Mouse (Mus musculus): ENCODE measurements around the gene Top2a.

The Top2a gene

GRCm38 (mm10) chr11:98964616-98965415, 59.2 kb downstream of the Top2a start:
- DNase-seq (ENCODE audit: low read depth, low spot score), result no peak

DNA sequence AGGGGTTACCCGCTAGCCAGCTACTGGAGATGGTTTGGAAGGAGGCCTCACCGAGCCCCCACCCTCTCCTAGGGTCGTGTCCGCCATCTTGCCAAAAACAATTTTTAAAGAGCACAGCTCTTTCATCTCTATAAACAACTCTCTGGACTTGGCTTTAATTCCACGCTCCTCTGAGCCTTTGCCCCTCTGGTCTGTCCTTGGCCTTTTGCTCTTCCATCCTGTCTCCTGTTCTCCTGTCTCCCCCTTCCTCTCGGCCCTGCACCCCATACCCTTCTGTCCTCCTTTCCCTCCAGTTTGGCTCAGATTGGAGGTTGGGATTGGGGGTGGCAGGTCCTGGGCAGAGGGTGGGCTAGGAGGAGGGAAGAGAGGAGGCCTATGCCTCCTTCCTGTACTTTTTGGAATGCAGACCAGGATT, 59.8 kb downstream of the Top2a start:
- no peak for DNase-seq (ENCODE audit: low read depth, low spot score)

DNA sequence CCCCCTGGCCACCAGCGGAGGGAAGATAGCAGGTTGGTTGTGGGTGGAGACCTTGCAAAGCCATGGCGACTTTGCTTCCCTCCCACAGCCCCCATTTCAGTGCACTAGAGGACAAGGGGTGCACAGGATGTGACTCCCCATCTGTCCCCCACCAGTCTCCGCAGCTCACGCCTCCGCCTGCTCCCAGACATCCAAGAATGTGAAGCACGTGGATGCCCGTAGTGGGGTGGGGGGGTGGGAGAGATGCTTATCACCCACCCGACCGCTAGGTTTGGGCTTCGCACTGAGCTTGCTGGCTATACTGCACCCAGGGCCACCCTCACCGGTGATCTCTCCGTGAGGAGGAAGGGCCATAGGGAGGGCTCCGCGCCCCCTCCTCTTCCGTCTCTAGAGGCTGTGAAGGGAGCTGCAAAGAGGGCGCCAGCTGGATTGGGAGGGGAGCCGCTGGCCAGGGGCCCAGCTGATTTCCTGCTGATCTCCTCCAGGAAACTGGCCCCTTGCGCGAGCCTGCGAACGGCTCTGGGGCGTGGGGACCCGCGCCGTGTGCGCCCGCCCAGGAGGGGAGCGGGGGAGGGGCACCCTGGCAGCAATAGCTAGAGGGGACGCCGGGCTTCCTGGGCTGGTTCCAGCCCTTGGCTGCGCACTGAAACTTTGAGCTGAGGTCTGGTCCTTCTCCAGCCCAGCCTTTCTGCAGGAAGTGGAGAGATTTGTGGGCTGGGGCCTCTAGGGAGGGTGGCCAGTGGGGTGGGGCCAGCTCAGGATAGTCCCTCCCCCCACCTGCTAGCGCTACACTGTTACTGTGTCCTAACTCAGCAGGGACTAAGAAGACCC, 60.6 kb downstream of the Top2a start:
- DNase-seq (ENCODE audit: low read depth, low spot score), result no peak

DNA sequence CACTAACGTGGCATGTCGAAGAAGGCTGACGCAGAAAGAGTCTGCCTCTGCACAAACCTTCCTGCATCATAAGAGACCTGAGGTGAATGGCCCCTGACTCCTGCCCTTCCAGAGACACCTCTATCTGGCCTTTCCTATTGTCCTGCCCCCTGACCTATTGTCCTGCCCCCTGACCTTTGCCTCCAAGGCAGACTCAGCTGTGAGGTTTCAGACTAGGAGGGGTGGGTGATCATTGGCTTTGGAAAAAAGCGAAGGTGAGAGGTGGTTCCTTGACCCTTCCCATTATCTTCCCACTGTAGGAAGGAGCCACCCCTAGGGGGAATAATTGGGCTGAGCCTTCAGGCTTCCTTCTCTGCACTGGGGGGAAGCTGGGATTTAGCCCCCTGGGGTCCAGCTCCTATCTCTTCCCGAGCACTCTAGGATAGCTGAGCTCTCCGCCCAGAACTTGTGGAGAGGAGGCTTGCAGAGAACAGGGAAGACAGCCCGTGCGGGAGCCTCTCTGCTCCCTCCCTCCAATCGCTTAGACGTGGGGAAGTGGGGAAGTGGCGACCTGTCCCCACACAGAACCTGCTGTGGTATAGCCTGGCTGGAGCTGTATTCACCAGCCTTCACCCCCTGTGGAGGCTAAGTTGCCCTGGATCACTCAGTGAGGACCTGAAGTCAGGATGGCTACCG, 61.4 kb downstream of the Top2a start:
- no peak for DNase-seq (ENCODE audit: low read depth, low spot score)

- DNase-seq (ENCODE audit: low read depth, low spot score), result no peak
Observed at GRCm38 (mm10) chr11:98961766-98962165, 62.2 kb downstream of the Top2a start.

DNA sequence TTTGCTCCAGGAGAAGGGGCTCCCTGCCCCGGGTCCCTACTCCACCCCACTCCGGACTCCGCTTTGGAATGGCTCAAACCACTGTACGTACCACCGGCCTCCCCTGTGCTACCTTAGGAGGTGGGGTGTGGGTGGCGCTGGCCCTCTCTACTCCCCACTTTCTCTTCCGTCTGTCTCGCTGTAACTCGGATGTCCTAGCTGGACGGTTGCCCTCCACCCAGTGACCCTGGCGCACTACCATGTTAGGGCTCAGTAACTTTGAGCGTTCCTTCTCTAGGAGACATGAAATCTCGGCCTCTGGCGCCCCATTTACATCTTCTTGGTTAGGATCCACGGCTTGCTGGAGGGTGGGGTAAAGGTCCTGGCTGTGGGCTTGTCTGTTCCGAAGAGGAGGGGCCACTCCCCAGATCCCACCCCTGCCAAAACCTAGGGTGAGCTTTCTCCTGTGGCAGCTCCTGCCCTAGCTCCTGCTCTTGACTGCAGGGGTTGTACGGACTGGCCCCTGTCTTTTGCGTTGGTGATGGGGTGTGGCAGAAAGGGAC, 62.9 kb downstream of the Top2a start:
- no peak for DNase-seq (ENCODE audit: low read depth, low spot score)

- DNase-seq (ENCODE audit: low read depth, low spot score), result no peak
Observed at GRCm38 (mm10) chr11:98960313-98960906, 63.6 kb downstream of the Top2a start.

GRCm38 (mm10) chr11:98959437-98960312, 64.3 kb downstream of the Top2a start:
- no peak for DNase-seq (ENCODE audit: low read depth, low spot score)

DNA sequence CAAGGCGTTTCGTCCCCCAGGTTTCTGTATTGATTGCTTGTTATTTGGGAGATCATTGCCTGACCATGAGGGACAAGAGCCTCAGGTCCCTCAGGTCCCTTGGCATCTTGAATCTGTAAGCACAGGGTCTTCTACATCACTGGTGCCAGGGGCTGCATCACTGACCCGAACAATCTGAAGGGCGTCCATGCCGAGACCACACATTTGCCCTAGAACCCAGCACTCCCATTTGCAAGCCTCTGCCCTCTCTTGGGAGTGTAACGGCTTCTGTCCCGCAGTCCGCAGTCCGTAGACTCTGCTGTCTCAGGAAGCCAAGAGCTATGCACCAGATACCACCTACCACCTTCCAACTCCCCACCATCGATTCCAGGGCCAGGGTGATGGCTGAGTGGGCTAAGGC, 67.6 kb downstream of the Top2a start:
- no peak for DNase-seq (ENCODE audit: low read depth, low spot score)

- DNase-seq (ENCODE audit: low read depth, low spot score), result no peak
Observed at GRCm38 (mm10) chr11:98955707-98956235, 68.2 kb downstream of the Top2a start.

DNA sequence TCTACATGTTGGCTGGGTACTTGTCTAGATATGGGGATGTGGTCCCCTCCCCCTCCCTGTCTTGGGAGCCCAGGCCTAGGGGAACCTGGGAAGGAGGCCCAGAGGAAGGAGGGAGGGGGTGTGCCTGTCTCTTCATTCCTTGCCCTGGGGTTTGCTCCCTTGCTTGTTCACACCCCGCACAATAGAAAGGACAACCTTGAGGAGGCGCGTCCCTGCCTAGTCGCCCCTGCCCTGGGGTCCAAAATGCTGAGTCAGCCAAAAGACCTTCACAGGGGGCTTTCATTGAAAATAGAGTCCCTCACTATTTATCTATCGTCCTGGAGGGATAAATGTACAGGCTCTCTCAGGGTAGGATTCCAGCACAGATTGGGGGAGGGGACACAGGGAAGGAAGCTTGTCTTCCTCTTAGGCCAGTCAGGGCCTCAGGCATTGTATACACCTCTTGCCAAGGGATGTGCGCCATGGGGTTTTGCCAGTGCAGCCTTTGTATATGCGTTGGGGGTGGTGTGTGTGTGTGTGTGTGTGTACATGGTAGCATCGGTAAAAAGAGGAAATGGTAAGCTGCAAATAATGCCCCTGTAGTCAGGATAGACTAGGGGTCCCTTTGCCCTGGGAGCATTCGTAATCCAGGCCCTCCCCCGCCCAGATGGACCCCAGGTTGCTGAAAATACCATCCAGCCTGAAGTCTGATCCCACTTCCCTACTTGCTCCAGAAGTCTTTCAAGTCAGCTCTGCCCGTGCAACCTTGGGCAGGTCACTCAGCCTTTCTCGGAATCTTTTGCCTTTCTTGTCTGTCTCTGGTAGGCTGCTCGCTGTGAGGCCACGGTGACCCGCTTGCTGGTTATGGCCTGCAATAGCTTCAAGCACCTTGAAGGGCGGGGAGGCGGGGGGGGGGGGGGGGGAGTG, 68.9 kb downstream of the Top2a start:
- no peak for DNase-seq (ENCODE audit: low read depth, low spot score)

DNA sequence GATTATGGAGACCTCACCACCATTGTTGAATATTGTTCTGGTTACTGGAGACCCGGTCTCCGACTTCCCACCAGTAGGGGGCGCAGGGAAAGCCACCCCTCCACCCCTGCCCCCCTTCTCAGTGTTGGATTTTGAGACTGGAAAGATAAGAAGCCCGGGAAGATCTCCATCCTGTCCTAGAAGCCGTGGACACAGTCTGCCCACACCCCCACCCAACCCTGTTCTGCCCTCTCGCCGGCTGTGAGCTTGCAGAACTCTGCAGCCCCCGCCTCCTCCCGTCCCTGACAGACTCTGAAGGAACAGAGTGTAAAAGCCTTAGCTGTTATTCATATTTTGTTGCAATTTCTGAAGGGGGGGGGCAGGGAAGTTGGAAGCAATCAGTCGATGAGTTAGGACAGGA, 69.6 kb downstream of the Top2a start:
- no peak for DNase-seq (ENCODE audit: low read depth, low spot score)

DNA sequence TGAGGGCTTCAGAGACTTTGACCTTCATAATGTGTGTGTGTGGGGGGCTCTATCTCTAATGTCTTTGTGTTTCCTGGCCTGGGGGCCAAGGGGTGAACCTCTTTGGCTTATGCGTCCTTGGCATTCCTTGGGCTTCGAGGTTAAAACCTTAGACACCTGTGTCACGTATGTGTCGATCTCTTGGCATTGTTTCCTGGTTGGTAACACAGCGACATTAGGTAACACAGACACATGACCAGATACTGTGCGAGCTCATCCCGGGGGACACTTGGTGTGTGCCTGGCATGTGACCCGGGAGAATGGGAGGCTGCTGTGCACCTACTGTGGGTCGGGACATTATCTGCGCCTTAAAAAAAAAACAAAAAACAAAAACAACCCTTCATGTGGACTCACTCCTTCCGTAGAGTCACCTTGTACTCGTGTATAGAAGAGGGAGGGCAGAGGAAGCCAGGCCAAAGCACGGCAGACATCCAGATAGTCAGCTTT, 70.1 kb downstream of the Top2a start:
- DNase-seq (ENCODE audit: low read depth, low spot score), result no peak

GRCm38 (mm10) chr11:98953361-98953760, 70.6 kb downstream of the Top2a start:
- no peak for DNase-seq (ENCODE audit: low read depth, low spot score)

DNA sequence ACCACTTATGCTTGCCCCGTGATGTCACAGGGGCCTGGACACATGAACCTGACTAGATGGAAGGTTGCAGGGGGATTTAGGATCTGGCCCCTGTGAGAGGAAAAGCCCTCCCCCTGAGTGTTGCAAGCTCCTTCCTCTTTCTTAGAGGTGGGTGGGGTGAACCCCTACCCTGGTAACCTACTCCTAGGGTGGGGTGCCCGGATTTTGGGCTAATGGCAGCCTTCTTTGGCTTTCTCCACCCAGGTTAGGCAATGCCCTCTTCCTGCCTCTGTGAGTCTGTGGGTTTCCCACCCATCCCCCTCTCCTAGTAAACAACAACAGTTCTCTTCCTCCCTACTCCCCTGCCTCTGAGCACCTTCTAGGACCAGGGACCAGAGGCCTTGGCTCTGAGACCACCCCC, 71.3 kb downstream of the Top2a start:
- DNase-seq (ENCODE audit: low read depth, low spot score), result no peak

DNA sequence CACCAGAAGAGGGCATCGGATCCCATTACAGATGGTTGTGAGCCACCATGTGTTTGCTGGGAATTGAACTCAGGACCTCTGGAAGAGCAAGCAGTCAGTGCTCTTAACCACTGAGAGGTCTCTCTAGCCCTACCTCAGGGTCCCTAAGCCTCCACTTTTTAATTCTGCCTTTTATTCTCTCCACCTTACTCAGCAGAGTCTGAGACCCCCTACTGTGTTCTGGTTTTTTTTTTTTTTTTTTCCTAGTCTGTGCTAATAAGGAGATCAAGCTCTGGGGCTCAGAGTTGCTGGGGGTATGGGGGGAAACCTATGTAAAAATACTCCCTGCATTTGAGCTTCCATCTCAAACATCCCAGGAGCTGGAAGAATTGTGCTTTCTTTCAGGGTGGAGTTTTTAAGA, 71.9 kb downstream of the Top2a start:
- no peak for DNase-seq (ENCODE audit: low read depth, low spot score)

DNA sequence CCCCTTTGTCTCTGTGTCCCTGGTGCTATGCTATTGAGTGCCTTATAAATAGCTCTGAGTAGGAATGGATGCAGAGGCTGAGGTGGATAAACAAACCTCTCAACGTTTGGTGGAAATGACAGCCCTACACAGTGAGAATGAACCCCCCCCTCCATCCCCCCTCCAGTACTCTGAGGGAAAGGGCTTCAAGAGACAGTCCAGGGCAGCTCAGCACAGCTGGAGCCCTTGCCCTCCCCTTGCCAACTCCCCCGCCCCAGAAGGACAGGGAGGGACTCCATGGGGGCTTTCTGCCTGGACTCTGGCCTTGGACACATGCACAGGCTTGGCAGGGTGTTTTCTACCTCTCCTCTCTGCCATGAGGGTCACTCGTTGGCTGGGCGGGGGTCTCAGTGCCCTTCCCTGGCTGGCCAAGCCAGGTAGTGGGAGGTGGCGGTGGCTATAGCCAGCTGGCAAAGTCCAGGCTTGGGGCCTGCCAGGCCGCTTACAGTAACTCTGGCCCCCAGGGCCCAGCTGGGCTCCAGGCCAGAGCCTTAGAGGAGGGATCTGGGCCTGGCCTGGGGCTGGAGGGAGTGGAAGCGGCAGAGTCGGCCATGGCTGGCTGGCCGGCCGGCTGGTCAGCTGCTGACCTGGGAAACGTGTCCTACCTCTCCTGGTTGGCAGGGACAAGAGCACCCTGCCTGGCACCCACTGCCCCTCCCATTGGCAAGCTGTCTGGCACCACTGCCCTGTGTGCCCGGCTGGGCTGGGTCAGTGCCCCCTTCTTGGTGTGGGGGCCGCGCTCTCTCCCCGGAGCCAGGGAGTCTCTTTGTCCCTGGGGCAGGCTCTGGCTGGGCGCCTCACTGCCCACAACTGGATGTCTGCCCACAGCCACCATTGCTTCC, 72.7 kb downstream of the Top2a start:
- no peak for DNase-seq (ENCODE audit: low read depth, low spot score)

- no peak for DNase-seq (ENCODE audit: low read depth, low spot score)
Observed at GRCm38 (mm10) chr11:98950484-98950883, 73.5 kb downstream of the Top2a start.

Measured in brain, embryonic 18.5 days (tissue).